Mouse (Mus musculus): ENCODE results near the gene Cnp. TPM values are rescaled to one million over a fixed set of nuclear protein-coding genes. Genes with fewer than 3 reads are reported as not detected.
"Not testable (repeated sequence)": the region's sequence is repeated elsewhere in the genome, so short reads cannot be mapped to it uniquely, and the experiment has no call there.

Gene Cnp
- total RNA-seq, 2 experiments from 2014 or later: 171 to 195 TPM

DNA sequence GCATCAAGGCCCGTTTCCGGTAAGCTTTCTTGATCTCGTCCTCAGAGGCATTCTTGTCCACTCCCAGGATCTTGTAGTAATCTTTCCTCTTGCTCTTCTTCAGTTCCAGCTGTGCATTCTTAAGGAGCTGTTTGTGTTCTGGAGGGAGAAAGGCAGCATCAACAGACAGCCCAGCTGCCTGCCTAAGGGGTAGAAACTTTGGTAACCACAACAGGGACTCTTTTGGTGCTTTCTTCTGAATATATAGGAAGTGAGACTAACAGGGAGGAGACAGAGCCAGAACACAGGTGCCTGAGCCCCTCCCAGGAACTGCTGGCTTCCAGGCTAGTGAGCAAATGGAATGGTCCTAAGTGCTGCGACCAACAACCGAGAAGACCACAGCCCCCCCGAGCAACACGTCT, 9.9 kb downstream of the Cnp start:
- DNase-seq (ENCODE audit: low spot score in 2 of 2): no peak

DNA sequence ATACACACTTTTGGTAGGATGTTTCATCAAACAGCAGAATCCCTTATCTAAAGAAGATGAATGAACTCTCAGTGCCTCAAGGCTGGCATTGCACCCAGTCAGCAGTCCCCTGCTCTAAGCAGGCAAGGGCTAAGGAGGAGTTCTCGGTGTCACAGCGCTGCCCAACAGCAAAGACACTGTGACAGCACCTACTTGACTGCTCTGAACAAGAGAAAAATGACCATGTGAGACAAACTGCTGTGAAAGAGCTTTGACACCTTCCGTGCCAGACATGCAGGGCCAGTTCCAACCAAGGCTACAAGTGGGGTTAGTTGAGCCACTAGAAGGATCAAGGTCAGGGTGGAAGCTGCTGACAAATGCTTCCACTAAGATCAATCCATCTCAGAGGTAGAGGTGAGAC, 10.4 kb downstream of the Cnp start:
- DNase-seq (ENCODE audit: low spot score in 2 of 2): no peak

DNA sequence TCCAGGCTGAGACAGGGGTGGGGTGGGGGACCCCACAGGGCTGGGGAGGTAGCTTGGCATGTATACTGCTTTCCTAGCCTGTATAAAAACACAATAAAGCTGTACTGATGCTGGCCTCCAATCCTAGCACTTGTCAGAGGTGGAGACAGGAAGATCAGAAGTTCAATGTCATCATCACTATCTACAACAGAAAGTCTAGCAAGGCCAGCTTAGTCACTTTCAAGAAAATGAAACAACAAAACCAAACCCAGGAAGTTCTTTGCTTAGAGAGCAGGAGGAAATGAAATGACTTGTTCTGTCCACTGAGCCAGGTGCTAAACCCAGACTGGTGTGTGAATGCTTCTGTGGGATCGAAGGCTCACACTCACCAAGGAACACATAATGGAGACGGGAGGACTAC, 13.8 kb downstream of the Cnp start:
- no peak for DNase-seq (ENCODE audit: low spot score in 2 of 2)

DNA sequence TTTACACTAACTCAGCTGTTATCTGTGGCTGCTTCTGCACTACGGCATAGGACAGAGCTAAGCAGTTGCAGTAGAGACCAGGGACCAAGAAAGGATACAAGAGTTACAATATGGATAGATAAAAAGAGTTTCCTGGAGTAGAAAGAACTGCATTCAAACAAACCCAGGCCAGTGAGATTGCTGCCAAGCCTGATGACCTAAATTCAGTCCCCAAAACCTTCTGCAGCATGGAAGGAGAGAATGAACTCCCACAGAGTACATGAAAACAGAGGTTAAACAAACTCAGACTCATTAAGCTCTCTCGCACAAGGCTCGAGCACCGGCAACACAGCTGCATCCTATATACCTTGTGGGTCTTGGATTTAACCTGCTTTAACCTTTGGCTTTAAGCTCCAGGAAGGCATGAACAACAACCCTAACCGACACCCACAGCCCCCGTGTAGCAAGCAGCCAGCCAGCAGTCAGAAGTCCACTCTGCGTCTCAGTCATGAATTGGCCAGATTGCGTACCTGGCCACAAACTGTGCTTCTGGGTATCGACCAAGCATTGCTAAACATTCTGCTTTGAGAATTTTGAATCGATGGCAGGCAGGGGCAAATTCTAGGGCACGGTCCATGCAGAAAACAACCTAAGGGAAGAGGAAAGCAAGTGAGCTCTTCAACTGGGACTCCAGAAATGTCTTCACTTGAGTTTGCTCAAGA, 17.8 kb downstream of the Cnp start:
- no peak for DNase-seq (ENCODE audit: low spot score in 2 of 2)

DNA sequence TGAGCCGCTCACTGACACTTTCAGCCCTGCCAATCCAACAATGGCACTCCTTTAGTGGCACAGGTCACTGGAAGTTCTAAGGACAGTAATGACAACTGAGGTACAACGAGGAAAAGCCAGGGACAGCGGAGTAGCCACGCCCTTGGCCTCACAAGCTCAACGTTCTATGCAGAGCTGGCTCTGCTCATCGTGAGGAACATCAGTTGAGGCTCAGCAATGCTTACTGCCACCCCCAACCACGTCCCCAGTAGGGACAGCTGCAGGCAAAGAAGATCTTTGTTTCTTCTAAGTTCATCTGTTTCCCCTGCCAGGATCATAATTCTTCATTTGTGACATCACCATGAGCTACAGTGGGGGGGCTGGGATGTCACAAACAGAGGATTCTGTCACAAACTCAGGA, 19.9 kb downstream of the Cnp start:
- DNase-seq (ENCODE audit: low spot score in 2 of 2): no peak

DNA sequence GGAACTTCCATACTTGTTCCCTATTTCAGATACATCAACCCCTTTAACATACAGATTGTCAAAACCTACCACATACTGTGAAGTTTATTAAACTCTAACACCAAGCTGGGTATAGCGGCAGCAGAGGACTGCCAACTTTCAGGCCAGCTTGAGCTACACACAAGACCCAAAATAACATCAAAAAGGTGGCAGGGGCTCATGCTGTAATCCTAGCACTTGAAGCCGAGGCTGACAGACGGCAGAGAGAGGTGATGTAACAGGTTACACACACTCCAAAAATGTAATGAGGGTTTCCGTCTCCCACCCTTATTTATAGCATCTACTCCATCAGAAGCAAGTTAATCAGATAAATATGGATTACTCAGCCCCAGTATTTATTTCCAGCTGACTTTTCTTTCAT, 20.8 kb downstream of the Cnp start:
- no peak for DNase-seq (ENCODE audit: low spot score in 2 of 2)

DNA sequence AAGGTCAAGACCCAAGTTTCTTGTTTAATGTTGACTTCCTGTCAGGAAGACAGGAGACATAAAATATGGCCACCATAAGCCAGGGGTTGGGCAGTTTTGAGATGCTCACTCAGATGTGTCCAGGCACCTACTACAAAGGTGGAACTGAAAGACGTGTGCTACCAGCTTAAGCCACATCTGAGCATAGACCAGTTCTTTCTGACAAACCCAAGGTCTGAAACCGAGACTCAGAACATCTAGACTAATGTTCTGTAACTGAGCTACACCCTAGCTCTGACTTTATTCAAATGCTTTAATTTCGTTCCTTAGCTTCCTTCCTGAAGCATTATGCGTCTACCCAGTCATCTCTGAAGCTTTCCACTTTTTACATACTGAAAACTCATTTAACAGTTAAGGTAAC, 23.4 kb downstream of the Cnp start:
- DNase-seq (ENCODE audit: low spot score in 2 of 2): no peak

DNA sequence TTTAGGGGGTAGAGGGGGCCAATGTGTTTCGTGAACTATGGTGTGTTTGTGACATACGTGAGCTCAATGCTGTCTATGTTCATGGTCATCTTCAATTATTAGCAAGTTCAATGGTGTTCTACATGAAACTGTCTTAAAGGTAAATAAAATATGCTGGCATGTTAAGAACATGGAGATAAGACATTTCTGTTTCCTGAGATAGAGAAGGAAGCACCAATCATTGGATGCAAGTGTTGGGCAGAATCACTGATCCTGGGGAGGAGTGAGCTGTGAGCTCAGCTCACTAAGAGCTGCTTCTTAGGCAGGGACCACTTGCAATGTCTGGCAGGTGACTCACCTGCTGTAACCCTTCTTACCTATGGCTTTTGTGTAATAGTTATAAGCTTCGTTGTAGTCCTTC, 26.7 kb downstream of the Cnp start:
- no peak for DNase-seq (ENCODE audit: low spot score in 2 of 2)

DNA sequence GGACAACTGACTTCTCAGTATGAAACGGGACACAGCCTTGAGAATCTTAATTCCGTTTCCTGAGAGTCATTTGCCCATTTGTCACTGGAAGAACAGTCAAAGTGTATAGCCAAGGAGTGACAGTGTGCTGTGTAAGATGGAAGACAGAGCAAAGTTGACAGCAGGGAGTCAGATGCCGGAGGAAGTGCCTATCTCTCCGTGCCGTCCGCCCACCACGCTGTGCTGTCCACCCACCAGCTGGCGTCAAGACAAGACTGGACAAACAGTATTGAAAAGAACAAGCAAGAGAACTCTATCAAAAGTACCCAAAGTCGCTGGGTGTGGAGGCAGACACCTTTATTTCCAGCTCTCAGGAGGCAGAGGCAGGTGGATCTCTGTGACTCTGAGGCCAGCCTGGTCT, 28.5 kb downstream of the Cnp start:
- no peak for DNase-seq (ENCODE audit: low spot score in 2 of 2)

DNA sequence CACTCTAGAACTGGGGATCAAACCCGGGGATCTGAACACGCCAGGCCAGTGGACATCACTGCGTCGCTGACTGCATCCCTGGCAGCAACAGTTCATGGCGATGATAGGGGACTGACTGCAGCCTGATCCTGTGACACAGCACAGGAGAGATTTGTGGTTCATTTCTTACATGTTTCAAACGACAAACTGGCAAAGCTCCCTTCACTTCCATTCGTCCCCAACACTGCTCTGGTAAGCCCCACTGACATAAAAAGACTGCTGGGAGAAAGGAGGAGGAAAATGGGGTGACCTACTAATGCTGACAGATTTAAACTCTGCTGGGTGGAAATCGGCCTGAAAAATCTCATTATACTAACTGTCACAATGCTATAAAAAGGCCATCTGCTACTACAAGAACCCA, 29.1 kb downstream of the Cnp start:
- no peak for DNase-seq (ENCODE audit: low spot score in 2 of 2)

DNA sequence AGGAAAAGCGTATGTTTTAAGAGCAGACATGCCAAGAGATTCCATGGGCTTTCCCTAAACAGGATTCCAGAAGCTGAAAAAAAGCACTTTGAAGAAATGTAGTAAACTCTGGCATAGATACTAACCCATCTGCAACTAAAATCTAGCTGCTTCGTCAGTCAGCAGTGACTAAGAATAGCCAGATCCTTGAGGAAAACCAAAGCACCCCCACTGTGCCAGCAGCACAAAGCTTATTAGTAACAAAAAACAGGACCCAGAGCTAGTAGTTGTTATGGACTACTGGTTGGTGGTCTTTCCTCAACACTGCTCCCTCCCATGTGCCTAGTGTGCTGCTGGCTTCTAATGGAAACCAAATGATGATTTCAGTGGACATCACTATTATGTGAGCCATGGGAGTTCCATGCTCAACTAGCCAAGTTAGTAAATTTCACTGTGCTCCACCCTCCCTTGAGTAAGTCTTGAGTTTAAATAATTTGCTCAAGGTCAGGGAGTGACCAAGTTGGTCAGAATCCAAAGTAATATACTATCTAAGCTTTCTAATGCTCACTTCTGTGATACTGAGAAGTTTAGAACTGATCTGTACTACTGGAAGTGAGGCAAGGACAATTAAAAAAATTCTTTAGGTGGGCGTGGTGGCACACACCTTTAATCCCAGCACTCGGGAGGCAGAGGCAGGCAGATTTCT, 29.8 kb downstream of the Cnp start:
- no peak for DNase-seq (ENCODE audit: low spot score in 2 of 2)

DNA sequence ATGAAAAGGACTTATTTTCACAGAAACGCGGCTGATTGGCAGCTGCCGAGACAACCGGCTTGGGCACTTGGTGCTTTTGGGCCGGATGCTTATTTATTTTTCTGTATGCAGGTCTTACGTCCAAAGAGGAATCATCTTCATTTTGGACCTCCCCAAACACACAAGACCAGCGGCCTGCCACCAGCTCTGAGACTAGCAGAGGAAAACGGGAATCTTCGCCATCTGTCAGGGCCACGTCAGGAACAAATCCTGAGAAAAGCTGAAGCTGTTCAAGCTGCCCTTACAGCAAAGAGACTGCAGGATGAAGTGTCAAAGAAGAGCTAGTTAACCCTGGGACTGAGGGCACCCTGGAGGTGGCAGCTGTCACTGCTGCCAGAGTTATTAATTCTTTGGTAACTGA, 30.7 kb downstream of the Cnp start:
- DNase-seq (ENCODE audit: low spot score in 2 of 2): no peak

DNA sequence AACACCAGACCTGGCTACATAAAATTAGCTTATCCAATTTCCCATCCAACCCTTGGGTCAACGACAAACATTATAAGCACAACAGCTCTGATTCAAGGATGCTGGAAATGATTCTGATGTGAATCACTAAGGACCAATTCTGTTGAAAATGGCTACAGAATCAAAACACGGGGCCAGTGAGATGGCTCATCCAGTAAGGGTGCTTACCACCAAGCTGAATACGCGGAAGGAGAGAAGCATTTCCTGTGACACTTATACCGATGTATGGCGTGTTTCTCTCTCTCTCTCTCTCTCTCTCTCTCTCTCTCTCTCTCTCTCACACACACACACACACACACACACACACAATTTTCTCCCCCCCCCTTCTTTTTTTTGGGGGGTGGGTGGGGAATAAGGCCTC, 32.4 kb downstream of the Cnp start:
- no peak for DNase-seq (ENCODE audit: low spot score in 2 of 2)

DNA sequence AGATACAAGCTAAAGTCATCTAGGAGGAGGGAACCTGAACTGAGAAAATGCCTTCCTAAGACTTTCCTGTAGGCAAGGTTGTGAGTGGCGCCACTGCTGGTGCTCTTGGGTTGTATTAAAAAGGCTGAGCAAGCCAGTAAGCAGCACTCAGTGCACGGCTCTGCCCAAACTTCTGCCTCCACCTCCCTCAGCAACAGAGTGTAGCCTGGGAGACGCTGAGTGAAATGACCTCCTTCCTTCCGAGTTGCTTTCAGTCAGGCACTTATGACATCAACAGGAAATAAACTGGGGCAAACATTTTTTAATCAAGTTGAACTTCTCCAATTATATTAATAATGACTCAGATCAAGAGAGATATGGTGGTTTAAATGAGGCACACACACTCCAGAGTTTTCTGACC, 34.1 kb downstream of the Cnp start:
- DNase-seq (ENCODE audit: low spot score in 2 of 2): no peak

DNA sequence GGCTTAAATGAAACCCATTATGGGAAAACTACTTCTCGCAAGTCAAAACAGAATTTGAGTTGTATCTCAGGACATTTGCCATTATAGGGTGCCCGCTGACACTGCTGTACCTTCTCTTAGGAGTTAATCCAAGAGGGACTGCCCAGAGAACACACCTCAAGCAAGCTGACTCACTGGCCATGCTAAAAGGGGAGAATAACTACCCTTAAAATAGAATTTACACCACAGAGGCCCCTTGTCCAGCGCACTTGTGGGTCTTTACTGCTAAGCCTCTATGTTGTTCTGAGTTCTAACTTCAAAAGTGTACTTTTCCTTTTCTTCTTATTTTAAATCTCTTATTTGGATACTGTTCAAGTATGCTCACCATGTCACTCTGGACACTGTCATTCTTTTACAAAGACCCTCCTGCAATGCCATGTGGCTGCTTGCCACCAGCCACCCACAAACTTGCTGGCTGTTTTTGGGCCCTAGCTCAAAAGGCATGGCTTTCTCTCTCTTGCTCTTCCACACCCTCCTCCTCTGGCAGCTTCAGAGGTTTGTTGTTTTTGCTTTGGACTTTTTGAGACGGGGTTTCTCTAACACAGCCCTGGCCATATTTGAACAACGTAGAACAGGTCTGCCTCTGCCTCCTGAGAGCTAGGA, 34.8 kb downstream of the Cnp start:
- no peak for DNase-seq (ENCODE audit: low spot score in 2 of 2)

DNA sequence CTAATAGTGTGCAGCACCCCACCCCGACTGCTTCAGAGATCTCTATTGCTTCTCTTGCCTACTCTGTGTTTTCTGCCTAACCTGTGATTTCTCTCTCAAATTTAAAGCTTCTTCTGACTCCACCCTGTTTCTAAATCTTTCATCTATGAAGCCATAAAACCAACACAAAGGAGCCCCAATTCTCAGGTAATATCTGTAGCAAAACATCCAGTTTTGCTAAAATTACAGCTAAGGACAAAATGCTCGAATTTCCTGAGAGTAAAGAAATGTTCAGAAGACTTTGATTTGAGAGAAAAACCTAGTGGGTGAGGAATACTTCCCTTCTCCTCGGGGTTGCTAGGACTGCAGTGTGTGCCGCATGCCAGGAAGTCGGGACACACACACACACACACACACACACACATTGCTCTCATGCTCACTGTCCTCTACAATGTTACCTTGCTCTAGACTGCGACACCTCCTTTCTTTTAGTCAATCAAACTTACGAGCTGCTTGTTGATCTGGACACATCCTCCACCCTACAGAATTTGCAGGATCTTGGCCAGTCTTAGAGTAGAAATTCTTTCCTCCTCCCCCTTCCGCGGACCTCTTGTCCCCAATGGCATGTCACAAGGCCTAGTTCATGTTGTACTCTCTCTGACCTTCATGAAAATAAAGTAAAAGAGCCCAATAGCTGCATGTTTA, 35.4 kb downstream of the Cnp start:
- no peak for DNase-seq (ENCODE audit: low spot score in 2 of 2)

DNA sequence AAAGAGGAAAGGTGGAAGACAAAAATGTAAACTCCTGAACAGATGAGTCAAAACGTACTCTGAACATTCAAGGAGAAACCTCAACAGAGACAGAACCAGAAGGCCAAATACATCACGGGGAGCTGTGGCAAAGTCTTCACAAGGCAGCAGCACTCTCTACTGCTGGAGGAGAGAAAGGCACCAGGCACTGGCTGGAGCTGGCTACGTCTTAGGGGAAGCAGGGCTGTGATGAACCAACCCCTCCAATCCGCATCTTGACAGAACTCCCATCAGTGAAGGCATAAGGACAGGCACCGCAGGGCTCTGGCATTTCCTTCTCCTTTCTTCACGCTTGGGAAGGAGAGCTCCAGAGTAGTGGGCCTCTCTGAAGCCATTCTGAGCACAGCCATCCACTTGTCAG, 36.9 kb downstream of the Cnp start:
- DNase-seq (ENCODE audit: low spot score in 2 of 2): no peak

DNA sequence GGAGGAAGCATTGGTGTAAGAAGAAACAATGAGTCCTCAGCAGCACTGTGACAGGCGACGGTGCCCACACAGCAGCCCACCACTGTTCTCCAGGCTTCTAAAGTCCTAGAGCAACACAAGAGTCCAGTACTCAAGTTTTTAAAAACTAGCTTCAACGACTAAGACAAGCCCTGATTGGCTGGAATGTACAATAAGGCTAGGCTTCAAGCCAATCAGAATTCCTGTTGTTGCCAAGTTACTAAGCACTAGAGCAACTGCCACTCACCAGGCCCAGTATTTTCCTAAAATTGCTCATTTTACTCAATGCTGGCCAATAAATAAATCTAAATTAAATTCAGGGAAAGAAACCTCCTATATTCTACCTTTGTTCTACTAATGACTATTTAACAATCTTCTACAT, 38.5 kb downstream of the Cnp start:
- peak in 1 of 2 experiments; percentile 49 for DNase-seq (ENCODE audit: low spot score in 2 of 2)

DNA sequence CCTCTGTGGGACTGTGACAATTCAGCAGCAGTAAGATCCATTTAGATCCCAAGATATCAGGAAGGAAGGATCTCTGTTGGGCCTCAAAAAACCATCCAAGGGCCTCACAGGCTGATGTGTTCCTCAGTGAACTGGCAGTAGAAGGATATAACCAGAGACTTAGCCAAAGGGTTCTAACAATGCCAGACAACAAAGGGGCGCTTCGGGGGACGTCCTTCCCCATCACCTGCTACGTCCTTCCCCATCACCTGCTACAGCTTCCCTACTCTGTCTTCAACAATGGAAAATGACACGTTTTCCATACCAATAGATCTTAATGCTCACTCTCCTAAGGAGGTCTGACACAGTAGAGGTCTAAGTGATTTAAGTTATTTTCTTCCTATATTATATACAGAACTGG, 41.6 kb downstream of the Cnp start:
- DNase-seq (ENCODE audit: low spot score in 2 of 2): no peak

DNA sequence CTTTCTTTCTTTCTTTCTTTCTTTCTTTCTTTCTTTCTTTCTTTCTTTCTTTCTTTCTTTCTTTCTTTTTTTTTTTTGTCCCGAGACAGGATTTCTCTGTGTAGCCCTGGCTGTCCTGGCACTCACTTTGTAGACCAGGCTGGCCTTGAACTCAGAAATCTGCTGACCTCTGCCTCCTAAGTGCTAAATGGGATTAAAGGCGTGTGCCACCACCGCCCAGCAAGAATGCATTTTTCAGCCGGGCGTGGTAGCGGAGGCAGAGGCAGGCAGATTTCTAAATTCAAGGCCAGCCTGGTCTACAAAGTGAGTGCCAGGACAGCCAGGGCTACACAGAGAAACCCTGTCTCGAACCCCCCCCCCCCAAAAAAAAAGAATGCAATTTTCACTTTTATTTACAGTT, 42.1 kb downstream of the Cnp start:
- not testable (repeated sequence) for DNase-seq (ENCODE audit: low spot score in 2 of 2)

DNA sequence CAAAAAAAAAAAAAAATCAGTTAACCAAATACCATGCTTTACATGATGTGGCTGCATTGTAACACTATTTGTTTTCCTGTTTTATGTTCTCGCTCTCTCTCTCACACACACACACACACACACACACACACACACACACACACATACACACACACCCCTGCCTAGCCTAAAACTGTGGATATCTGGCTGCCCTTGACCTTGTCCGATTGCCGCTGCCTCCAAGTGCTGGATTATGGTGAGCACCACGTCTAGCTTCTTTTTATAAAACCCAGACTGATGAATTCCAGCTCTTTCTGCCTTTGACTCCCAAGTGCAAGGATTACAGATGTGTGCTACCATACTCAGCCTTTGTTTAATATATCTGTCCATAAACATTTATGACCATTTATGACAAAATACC, 42.8 kb downstream of the Cnp start:
- no peak for DNase-seq (ENCODE audit: low spot score in 2 of 2)
